Mouse (Mus musculus) layer of hippocampus, adult 9-10 months (tissue): Measurements from ENCODE around the gene Cdhr4.

Experiments used
- DNase-seq: peaks from one replicate; pipeline ENCODE4 v3.0.0; 2022; ENCODE audit warnings: low spot score

The Cdhr4 gene

GRCm38 (mm10) chr9:107975399-107976386 is 16.6 kb upstream of the Cdhr4 start, which contains the start of gene Uba7:
TSS of gene Uba7 (plus strand) at chr9:107975505.
- DNase-seq = no peak

- no peak for DNase-seq
Observed at GRCm38 (mm10) chr9:107978815-107979214, 13.5 kb upstream of the Cdhr4 start.

GRCm38 (mm10) chr9:107981684-107982605 is 10.4 kb upstream of the Cdhr4 start:
- DNase-seq = no peak

GRCm38 (mm10) chr9:107982681-107983346 is 9.5 kb upstream of the Cdhr4 start, which contains the start of gene Gm20661:
TSS of gene Gm20661 (plus strand) at chr9:107983058.
- no peak for DNase-seq

- no peak for DNase-seq
Observed at GRCm38 (mm10) chr9:107983421-107983890, 8.8 kb upstream of the Cdhr4 start.

- DNase-seq = no peak
Observed at GRCm38 (mm10) chr9:107984052-107984753, 8.1 kb upstream of the Cdhr4 start.

- DNase-seq = no peak
Observed at GRCm38 (mm10) chr9:107984754-107985055, 7.6 kb upstream of the Cdhr4 start.

GRCm38 (mm10) chr9:107985131-107986119 is 6.9 kb upstream of the Cdhr4 start, which contains the start of gene Inka1:
TSS of gene Inka1 (minus strand) at chr9:107985879.
- DNase-seq = no peak

- DNase-seq = no peak
Observed at GRCm38 (mm10) chr9:107986376-107986775, 5.9 kb upstream of the Cdhr4 start.

- DNase-seq = no peak
Observed at GRCm38 (mm10) chr9:107987950-107988349, 4.3 kb upstream of the Cdhr4 start.

GRCm38 (mm10) chr9:107993013-107993412 is 716 bp downstream of the Cdhr4 start:
- no peak for DNase-seq

GRCm38 (mm10) chr9:107994464-107994863 is 2.2 kb downstream of the Cdhr4 start:
- DNase-seq = no peak

GRCm38 (mm10) chr9:107995513-107995912 is 3.2 kb downstream of the Cdhr4 start:
- DNase-seq = no peak

- no peak for DNase-seq
Observed at GRCm38 (mm10) chr9:107996049-107996448, 3.8 kb downstream of the Cdhr4 start, which contains the start of gene Gm20662. TSS of gene Gm20662 (plus strand) at chr9:107996349.

GRCm38 (mm10) chr9:108001922-108002770 is 9.8 kb downstream of the Cdhr4 start, which contains the start of gene Ip6k1:
TSS of gene Ip6k1 (plus strand) at chr9:108002501.
- DNase-seq = peak; percentile 100

GRCm38 (mm10) chr9:108002778-108003530 is 10.7 kb downstream of the Cdhr4 start:
- no peak for DNase-seq

GRCm38 (mm10) chr9:108003531-108003890 is 11.2 kb downstream of the Cdhr4 start:
- no peak for DNase-seq

- DNase-seq = no peak
Observed at GRCm38 (mm10) chr9:108008041-108008440, 15.7 kb downstream of the Cdhr4 start.
